Mouse (Mus musculus) heart, adult 8-10 months (tissue): ENCODE results near the gene Xylt1. TPM values are rescaled to one million over a fixed set of nuclear protein-coding genes. Genes with fewer than 3 reads are reported as not detected.

ENCODE experiments used
- DNase-seq: peaks from one replicate; pipeline ENCODE4 v3.0.0; 2022; ENCODE audit warnings: low spot score
- total RNA-seq, 4 experiments: library from RNA; stranded (reverse); gene quantifications; 2 replicates each; pipeline ENCODE4 v1.2.4; 2022

Xylt1 gene
- total RNA-seq, 4 experiments from 2014 or later, result 1.6 to 2.3 (median 2.1) TPM

DNA sequence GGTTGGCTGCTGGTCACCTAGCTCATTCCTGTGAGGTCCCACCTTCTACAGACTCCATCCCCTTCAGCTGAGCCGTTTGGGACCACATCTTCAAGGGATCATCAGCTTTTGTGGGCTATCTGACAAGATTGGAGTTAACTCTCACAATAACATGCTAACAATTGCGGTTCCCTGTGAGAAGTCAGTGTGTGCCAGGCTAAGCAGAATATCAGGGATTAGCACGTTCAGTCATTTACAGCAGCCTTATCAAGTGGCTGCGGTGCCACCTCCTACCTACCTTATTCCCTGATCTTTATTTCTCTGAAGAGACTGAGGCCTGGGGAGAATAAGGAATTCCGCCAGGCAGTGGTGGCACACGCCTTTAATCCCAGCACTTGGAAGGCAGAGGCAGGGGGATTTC is 13.6 kb downstream of the Xylt1 start:
- DNase-seq, result no peak

DNA sequence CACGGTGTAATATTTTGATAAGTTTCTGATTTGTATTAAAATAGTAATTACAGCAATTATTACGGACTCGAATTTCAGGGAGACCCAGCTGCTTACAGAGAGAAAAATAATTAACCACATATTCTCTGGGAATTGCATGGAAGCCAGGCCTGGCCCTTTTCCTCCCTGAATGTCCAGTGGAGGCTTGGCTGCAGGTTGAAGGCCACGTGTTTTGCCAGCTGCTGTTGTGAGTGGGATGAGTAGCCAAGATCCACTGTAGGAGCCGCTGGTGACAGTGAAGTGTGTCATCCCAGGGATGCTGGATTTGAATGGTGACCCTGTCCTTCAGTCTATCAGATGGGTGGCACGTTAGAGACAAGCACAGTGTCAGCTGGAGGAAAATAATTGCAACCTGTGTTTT is 14.7 kb downstream of the Xylt1 start:
- no peak for DNase-seq

- DNase-seq, result no peak
Observed at GRCm38 (mm10) chr7:117397877-117398276, 17.1 kb downstream of the Xylt1 start.

GRCm38 (mm10) chr7:117399971-117400370 is 19.2 kb downstream of the Xylt1 start:
- no peak for DNase-seq

- DNase-seq, result no peak
Observed at GRCm38 (mm10) chr7:117401581-117401980, 20.8 kb downstream of the Xylt1 start.

GRCm38 (mm10) chr7:117406336-117406735 is 25.6 kb downstream of the Xylt1 start:
- no peak for DNase-seq

DNA sequence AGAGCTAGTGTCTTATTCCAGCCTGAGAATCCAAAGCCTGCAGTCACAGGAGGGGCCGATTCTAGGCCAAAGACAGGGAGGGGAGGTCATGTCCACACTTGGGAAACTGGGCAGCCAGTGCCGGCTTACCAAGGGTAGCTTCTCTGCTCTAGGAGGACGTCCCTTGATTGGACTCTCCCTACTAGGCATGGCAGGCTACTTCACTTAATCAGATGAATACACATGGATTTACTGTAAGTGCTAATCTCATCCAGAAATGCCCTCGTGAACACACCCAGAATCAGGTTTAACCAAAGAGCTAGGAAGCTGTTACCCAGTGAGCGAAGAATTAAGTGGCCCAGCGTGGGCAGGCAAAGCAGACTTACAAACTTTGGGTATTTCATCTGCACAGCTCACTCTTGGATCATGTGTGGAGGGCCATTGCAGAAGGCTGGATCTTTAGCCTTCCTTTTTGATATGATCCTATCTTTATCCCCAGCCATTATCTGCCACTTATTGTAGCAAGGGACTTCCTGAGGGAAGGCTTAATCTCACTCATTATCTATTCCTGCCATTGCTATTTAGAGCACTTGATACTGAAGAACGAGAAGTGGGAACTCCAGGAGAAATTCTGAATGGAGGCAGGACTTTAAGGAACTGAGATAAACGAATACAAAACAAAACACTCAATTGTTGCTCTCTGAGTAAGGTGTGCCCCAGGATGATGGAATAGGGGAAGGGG is 28.6 kb downstream of the Xylt1 start:
- DNase-seq, result no peak

DNA sequence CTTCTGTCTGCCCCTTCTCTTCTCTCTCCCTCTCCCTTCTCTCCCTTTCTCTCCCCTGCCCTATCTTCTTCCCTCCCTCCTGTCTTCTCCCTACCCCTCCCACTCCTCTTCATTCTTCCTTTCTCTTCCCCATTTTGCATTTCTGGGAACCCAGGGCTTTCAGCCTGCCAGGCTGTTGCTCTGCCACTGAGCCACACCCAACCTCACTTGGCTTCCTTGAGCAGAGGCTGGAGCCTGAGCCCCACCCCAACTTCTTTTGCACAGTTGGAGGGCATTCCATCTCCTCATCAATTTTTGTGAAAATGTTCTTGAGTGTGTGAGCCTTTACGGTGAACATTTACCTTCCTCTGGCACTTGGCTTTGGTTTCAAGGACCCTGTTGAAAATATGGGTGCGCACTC is 31.1 kb downstream of the Xylt1 start:
- no peak for DNase-seq

GRCm38 (mm10) chr7:117412405-117412804 is 31.6 kb downstream of the Xylt1 start:
- no peak for DNase-seq

- DNase-seq, result no peak
Observed at GRCm38 (mm10) chr7:117414341-117415008, 33.7 kb downstream of the Xylt1 start.

- no peak for DNase-seq
Observed at GRCm38 (mm10) chr7:117415009-117415363, 34.2 kb downstream of the Xylt1 start.

DNA sequence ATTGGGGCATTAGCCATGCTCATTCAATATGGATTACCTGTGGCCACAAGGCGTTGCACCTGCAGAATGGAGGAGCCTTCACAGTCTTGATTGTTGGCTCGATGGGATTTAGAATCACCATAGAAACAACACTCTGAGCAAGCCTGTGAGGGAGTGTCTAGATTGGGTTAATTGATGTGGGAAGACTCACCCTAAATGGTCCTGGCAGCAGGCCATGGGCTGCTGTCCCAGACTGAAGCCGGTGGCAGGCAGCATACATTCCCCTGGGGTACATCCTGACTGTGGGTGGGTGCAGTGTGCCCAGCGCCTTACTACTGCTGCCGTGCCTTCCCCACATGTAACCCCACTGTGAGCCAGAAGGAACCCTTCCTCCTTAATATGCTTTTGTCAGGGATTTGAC is 38.3 kb downstream of the Xylt1 start:
- DNase-seq, result no peak

- DNase-seq, result no peak
Observed at GRCm38 (mm10) chr7:117419846-117420245, 39.1 kb downstream of the Xylt1 start.

DNA sequence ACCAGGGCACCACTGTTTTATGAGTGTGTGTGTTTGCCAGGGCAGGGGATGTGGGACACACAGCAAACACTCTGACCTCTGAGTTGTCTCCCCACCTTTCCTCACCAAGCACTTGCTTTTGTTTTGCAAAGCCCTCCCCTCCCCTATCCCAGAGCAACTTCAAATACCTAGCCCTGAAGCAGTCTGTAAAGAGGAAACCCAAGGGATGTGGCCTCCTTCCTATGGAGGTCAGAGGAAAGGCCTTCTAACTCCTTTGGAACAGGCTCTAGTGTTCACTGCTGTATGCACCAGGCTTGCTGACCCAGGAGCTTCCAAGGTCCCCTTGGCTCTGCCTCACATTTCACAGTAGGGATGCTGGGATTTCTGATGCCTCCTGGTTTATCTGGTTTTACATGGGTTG is 39.5 kb downstream of the Xylt1 start:
- no peak for DNase-seq

- no peak for DNase-seq
Observed at GRCm38 (mm10) chr7:117420836-117421566, 40.2 kb downstream of the Xylt1 start.

DNA sequence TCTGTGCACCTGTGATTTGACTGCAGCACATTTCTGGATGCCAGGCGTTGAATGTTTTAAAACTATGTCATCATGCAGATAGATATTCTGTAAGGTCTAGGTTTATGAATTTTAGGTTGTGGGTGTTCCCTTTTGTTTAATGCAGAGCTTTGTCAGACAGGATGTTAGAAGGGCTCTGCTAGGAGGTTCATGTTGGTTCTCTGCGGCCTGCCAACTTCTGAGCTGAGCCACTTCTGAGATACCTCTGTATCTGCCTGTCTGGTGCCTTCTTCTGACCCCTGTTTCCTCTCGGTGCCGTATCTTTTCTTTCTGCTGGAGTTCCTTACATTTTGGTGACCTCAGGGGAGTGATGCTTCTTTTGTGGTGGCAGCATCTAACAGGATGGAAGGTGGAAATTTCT is 44.1 kb downstream of the Xylt1 start:
- DNase-seq, result no peak

DNA sequence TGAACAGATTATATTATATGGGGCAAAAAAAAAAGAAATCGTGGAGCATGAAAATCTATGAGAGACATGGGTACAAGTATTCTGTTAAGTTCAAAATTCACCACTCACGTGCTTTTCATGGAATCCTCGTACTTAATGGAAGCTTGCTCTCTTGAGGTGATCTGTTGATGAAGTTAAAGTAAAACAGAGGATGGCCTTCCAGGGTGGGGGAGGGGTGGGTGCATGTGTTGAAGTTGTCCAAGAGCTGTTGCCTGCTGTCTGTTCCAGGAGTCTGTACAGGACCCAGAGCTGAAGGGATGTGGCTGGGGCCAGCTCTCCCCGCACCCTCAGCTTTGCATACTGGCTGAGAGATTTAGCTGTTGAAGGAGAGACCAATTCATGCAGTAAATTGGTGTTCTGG is 45.6 kb downstream of the Xylt1 start:
- DNase-seq, result no peak

GRCm38 (mm10) chr7:117428690-117429224 is 48.0 kb downstream of the Xylt1 start:
- DNase-seq, result peak; percentile 48

GRCm38 (mm10) chr7:117429483-117429882 is 48.7 kb downstream of the Xylt1 start:
- no peak for DNase-seq

DNA sequence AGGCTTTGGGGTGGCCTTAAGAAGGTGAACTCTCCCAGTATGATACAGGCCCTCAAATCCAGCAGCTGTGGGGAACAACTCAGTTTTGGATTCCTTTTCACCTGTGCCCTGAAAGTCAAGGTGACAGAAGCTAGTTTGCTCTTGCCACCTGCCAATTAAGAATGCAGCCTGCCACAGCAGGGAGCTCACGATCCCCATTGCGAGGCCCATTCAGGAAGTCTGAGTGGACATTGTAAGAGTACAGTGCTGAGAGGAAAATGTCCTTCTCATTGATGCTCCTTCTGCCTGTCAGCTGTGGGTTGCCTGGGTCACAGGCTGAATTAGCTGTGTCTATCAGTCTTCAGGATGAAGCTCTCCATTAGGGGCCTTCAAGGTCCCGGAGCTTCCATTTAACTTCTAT is 49.1 kb downstream of the Xylt1 start:
- no peak for DNase-seq

GRCm38 (mm10) chr7:117430361-117430935 is 49.7 kb downstream of the Xylt1 start:
- no peak for DNase-seq

DNA sequence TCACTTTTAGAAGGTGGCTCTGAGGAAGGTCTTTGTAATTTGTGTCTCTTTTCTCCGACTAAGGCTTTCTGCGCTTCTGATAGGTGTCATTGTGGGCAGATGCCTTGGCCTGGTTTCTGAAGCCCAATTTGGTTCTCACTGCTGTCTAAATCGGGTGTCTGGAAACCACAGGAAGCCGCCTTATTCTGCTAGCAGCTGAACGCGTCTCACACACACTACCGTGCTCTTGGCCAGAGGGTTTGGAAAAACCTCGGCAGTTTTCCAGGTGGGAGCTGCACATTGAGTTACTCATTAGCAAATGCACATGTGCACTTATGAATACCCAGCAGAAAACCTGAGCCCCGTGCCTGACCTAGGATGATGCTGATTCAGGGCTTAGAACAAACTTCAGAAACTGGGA is 52.9 kb downstream of the Xylt1 start:
- no peak for DNase-seq
